Mouse (Mus musculus): Measurements from ENCODE around the gene Pik3c2a.

Pik3c2a gene

GRCm38 (mm10) chr7:116298389-116298788 lies 144.9 kb downstream of the Pik3c2a start:
- DNase-seq (ENCODE audit: low spot score), result no peak

DNA sequence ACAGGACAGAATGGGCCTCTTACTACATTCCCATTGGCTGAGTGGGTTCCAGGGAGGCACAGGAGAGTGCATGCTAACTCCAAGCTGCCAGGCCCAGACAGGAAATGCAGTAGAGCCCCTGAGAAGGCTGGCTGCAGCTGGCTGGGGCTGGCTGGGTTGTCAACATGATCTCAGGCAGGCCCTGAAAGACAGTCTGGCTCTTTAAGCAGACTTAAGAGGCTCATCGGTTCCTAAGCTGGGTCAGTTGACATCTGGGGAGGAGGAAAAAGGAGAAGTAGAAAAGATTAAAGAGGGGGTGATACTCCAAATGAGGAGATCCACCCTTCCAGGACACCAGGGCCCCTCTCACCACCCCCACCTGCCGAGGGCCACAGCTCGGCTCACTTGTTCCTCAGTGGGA lies 148.3 kb downstream of the Pik3c2a start:
- DNase-seq (ENCODE audit: low spot score), result no peak

DNA sequence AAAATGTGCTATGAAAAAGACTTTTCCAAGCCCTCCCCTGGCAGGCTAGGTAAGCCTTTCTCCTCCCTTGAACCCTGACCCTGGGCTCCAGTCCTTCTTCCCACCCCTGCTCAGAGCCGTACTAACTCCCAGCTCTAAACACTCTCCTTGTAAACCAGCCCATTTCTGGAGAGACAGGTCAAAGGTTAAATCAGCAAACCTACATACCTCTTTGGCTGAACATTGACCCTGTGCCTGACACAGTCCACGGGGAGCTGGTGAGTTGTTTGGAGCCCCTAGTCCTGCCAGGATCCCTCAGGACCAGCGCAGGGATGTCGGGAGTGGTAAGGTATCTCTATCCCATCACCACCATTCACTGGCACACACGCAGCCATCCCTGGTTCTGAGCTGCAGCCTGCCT lies 150.9 kb downstream of the Pik3c2a start:
- no peak for DNase-seq (ENCODE audit: low spot score)

DNA sequence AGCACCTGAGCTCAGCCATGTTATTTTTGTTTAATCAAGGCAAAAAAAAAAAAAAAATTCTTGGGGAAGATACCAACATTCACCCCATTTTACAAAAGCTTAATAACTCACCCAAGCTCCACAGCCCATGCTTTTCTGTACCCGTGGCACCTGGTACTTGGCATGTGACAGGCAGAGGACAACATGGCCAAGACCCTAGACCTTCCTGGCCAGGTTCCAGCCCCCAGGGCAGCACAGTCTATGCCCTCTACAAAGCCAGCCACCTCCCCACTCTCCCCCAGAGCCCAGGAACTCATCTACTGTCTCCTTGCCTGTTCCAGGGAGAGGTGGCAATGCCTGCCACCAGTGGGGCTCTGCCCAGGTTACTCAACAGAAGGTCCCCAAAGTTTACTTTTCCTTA lies 152.7 kb downstream of the Pik3c2a start:
- DNase-seq (ENCODE audit: low spot score), result no peak

DNA sequence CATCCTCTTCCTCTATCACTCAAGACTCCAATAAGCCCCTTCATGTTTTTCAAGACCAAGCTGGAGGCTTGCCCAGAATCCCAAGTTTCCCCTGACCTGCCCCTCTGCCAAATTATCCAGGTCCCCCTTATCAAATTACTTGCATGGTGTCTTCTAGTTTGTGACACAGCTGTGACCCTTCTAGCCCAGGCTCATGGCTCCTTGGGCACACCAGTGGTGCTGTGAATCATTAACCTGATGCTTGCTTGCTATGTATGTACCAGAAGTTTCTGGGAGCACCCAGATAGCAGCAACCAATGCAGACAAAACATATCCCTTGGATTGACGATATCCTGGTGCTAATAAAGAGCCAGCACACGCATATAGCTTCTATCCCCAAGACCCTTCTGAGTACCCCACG lies 154.3 kb downstream of the Pik3c2a start:
- no peak for DNase-seq (ENCODE audit: low spot score)

GRCm38 (mm10) chr7:116287959-116288358 lies 155.3 kb downstream of the Pik3c2a start:
- no peak for DNase-seq (ENCODE audit: low spot score)
